27 mouse cellular contexts compared by ENCODE assay signal in the genomic region with DNA sequence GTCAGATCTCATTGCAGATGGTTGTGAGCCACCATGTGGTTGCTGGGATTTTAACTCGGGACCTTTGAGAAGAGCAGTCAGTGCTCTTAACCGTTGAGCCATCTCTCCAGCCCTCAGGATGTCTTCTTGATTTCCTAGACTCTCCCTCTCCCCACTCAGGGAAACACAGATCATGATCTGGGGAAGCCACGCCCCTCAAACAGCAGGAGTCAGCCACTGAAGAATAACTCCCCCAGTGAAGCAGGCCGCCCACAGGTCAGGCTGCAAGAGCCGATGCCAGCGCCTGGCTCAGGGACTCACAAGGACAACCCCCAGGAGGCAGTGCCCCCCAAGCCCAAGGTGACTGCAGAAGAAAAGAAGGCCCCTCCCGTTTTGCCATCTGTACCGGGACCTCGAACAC. TPM values are rescaled to one million over a fixed set of nuclear protein-coding genes. Genes with fewer than 3 reads are reported as not detected.
A peak's percentile ranks its signal among the peaks of the same experiment; 100 is the strongest.
DNase-seq lines count a peak whose midpoint lies in the region; ATAC-seq and TF ChIP-seq lines count a peak whose summit lies in the region.
"Had no signal": no experiment of that assay in that cellular context is flagged by ENCODE, and none has a peak within 500 bp of the region (broad histone marks: within the 10 kb centered on the region; RNA-seq: fewer than 3 reads in every experiment).

No protein-coding gene starts in this region.

- no peaks in the 10 kb centered on the region for H3K9me3 ChIP-seq in kidney, embryonic 15.5 days (replicated peaks)
- no peaks in the 10 kb centered on the region for H3K9me3 ChIP-seq in lung, embryonic 15.5 days
- H3K9me3 ChIP-seq: embryonic facial prominence, embryonic 15.5 days; hindbrain, embryonic 12.5 days; liver, embryonic 13.5 days; megakaryocyte, embryonic 14.5 days; midbrain, embryonic 15.5 days; neural tube, embryonic 13.5 days had no signal

- TF ChIP-seq CTCF in kidney, adult 2 months (conservative IDR thresholded peaks at IDR 0.05; ENCODE audit: insufficient read depth, insufficient read length, low read depth, low read length) = no peak

- no peak overlapping the region for H3K27ac ChIP-seq in kidney, embryonic 15.5 days
- no peak overlapping the region for H3K27ac ChIP-seq in kidney, adult 2 months (ENCODE audit: insufficient read depth, low read depth, low read length)
- no peak overlapping the region for H3K27ac ChIP-seq in lung, embryonic 15.5 days
- H3K27ac ChIP-seq: embryonic facial prominence, embryonic 15.5 days; hindbrain, embryonic 12.5 days; liver, embryonic 13.5 days; midbrain, embryonic 15.5 days; neural tube, embryonic 13.5 days had no signal

- H3K4me1 ChIP-seq in kidney, embryonic 15.5 days = peaks cover 9% of the 10 kb centered on the region
- H3K4me1 ChIP-seq in kidney, adult 2 months (ENCODE audit: control insufficient read depth, insufficient read depth, low read length) = no peaks in the 10 kb centered on the region
- no peaks in the 10 kb centered on the region for H3K4me1 ChIP-seq in lung, embryonic 15.5 days
- H3K4me1 ChIP-seq: embryonic facial prominence, embryonic 15.5 days; midbrain, embryonic 15.5 days; neural tube, embryonic 13.5 days had no signal

- ATAC-seq in kidney, embryonic 15.5 days (replicated peaks; ENCODE audit: low FRiP score) = peak; percentile 43; the same call in 1 of the 2 replicates
- peak; percentile 17; the same call in 1 of the 2 replicates for ATAC-seq in lung, embryonic 15.5 days (ENCODE audit: borderline replicate concordance, extremely low read depth, low FRiP score, low TSS enrichment)
- ATAC-seq: forebrain, embryonic 16.5 days; intestine, postnatal 0 days; midbrain, embryonic 15.5 days had no signal

- H3K4me2 ChIP-seq in kidney, embryonic 15.5 days = peak overlapping the region; percentile 37
- no peak overlapping the region for H3K4me2 ChIP-seq in lung, embryonic 15.5 days
- H3K4me2 ChIP-seq: embryonic facial prominence, embryonic 15.5 days; hindbrain, embryonic 12.5 days; liver, embryonic 13.5 days; midbrain, embryonic 15.5 days; neural tube, embryonic 13.5 days had no signal

- no peaks in the 10 kb centered on the region for H3K36me3 ChIP-seq in kidney, embryonic 15.5 days
- H3K36me3 ChIP-seq in kidney, adult 2 months (ENCODE audit: control insufficient read depth, insufficient read depth, low read length) = no peaks in the 10 kb centered on the region
- no peaks in the 10 kb centered on the region for H3K36me3 ChIP-seq in lung, embryonic 15.5 days
- H3K36me3 ChIP-seq: embryonic facial prominence, embryonic 15.5 days; hindbrain, embryonic 12.5 days; liver, embryonic 13.5 days; midbrain, embryonic 15.5 days; neural tube, embryonic 13.5 days had no signal

- H3K4me3 ChIP-seq in kidney, embryonic 15.5 days (replicated peaks) = no peak overlapping the region
- H3K4me3 ChIP-seq in kidney, adult 2 months (ENCODE audit: insufficient read depth, low read depth, low read length) = no peak overlapping the region
- H3K4me3 ChIP-seq in lung, embryonic 15.5 days = no peak overlapping the region
- H3K4me3 ChIP-seq: embryonic facial prominence, embryonic 15.5 days; hindbrain, embryonic 12.5 days; liver, embryonic 13.5 days; megakaryocyte, embryonic 14.5 days; midbrain, embryonic 15.5 days; neural tube, embryonic 13.5 days had no signal

- H3K9ac ChIP-seq in kidney, embryonic 15.5 days = no peak overlapping the region
- no peak overlapping the region for H3K9ac ChIP-seq in lung, embryonic 15.5 days
- H3K9ac ChIP-seq: embryonic facial prominence, embryonic 15.5 days; hindbrain, embryonic 12.5 days; liver, embryonic 13.5 days; midbrain, embryonic 15.5 days; neural tube, embryonic 13.5 days had no signal

- no peak for TF ChIP-seq POLR2A in kidney, adult 2 months (IDR thresholded peaks at IDR 0.05; ENCODE audit: low read depth, low read length)

- WGBS in kidney, embryonic 15.5 days = 17% methylated on average over 9 of the region's 9 CpGs
- WGBS in kidney, adult 2 months = 11% methylated on average over 9 of the region's 9 CpGs
- 16% methylated on average over 9 of the region's 9 CpGs for WGBS in lung, embryonic 15.5 days

- DNase-seq in embryo, embryonic 11 days = peak; percentile 41
- DNase-seq in embryo, embryonic 10 days (ENCODE audit: low spot score) = no peak
- DNase-seq in kidney, adult 2 months = no peak
- no peak for DNase-seq in lung, postnatal 36 days
- DNase-seq in R1 (ENCODE audit: low read depth, low spot score) = peak; percentile 70
- no peak for DNase-seq in yolk sac, embryonic 10.5 days (ENCODE audit: low spot score)
- DNase-seq: adrenal gland, postnatal 36 days; cerebellum, adult 11-12 months; cerebellum, postnatal 10 days; gastrocnemius, postnatal 25 days; heart, adult 18-20 months; layer of hippocampus, postnatal 36 days; liver, embryonic 13.5 days; lung, adult 2 months; right cerebral cortex, postnatal 14 days; spleen, adult 18-20 months; thymus, postnatal 14 days had no signal

- H3K27me3 ChIP-seq in kidney, embryonic 15.5 days = no peaks in the 10 kb centered on the region
- H3K27me3 ChIP-seq in kidney, adult 2 months (replicated peaks; ENCODE audit: control insufficient read depth, insufficient read depth, low read length) = no peaks in the 10 kb centered on the region
- H3K27me3 ChIP-seq in lung, embryonic 15.5 days = no peaks in the 10 kb centered on the region
- H3K27me3 ChIP-seq: embryonic facial prominence, embryonic 15.5 days; hindbrain, embryonic 12.5 days; liver, embryonic 13.5 days; midbrain, embryonic 15.5 days; neural tube, embryonic 13.5 days had no signal

RNA-seq across cellular contexts. Expression of gene Spata21, which starts 8.6 kb away (rescaled TPM):
- 0.50 and 0.64 TPM in 2 replicates for polyA plus RNA-seq in kidney, embryonic 15.5 days (2015; fragmentation: Nextera tagmentation; extraction: Ambion mirVana)
- polyA plus RNA-seq in kidney, adult 2 months (2012; rRNA removed) = 0.03 and 0.26 TPM in 2 replicates
- 0.16 and 0.62 TPM in 2 replicates for polyA plus RNA-seq in lung, embryonic 15.5 days (2015; fragmentation: Nextera tagmentation; extraction: Ambion mirVana)
- polyA plus RNA-seq: heart, embryonic 14.5 days; hindbrain, embryonic 12.5 days; liver, embryonic 13.5 days; lung, adult 2 months; neural tube, embryonic 13.5 days had no signal

RNA-seq across cellular contexts. Expression of gene Necap2, which starts 18.6 kb away (rescaled TPM):
- polyA plus RNA-seq in kidney, embryonic 15.5 days (2015; fragmentation: Nextera tagmentation; extraction: Ambion mirVana) = 80.0 and 89.4 TPM in 2 replicates
- polyA plus RNA-seq in kidney, adult 2 months (2012; rRNA removed) = 60.3 and 64.9 TPM in 2 replicates
- polyA plus RNA-seq in lung, embryonic 15.5 days (2015; fragmentation: Nextera tagmentation; extraction: Ambion mirVana) = 102 and 110 TPM in 2 replicates

RNA-seq across cellular contexts. Expression of gene Crocc, which starts 36.4 kb away (rescaled TPM):
- 8.5 and 9.5 TPM in 2 replicates for polyA plus RNA-seq in kidney, embryonic 15.5 days (2015; fragmentation: Nextera tagmentation; extraction: Ambion mirVana)
- polyA plus RNA-seq in kidney, adult 2 months (2012; rRNA removed) = 34.7 and 41.8 TPM in 2 replicates
- polyA plus RNA-seq in lung, embryonic 15.5 days (2015; fragmentation: Nextera tagmentation; extraction: Ambion mirVana) = 6.7 and 7.6 TPM in 2 replicates

RNA-seq across cellular contexts. Expression of gene Szrd1, which starts 42.9 kb away (rescaled TPM):
- 49.6 and 50.4 TPM in 2 replicates for polyA plus RNA-seq in kidney, embryonic 15.5 days (2015; fragmentation: Nextera tagmentation; extraction: Ambion mirVana)
- 59.3 and 60.3 TPM in 2 replicates for polyA plus RNA-seq in kidney, adult 2 months (2012; rRNA removed)
- 43.2 and 48.7 TPM in 2 replicates for polyA plus RNA-seq in lung, embryonic 15.5 days (2015; fragmentation: Nextera tagmentation; extraction: Ambion mirVana)

RNA-seq across cellular contexts. Expression of gene Fbxo42, which starts 51.0 kb away (rescaled TPM):
- polyA plus RNA-seq in kidney, embryonic 15.5 days (2015; fragmentation: Nextera tagmentation; extraction: Ambion mirVana) = 22.4 and 23.0 TPM in 2 replicates
- polyA plus RNA-seq in kidney, adult 2 months (2012; rRNA removed) = 11.7 and 13.0 TPM in 2 replicates
- 19.1 and 22.5 TPM in 2 replicates for polyA plus RNA-seq in lung, embryonic 15.5 days (2015; fragmentation: Nextera tagmentation; extraction: Ambion mirVana)

Comparison
In these comparisons a context has a peak if more than half of its experiments do, and no peak if none do; other contexts are left out.
1. DNase-seq: peak in embryo, embryonic 11 days (single experiment) and R1 (single experiment); none in embryo, embryonic 10 days (single experiment), kidney, adult 2 months (single experiment), lung, postnatal 36 days (single experiment) and yolk sac, embryonic 10.5 days (single experiment).